Mouse (Mus musculus) gastrocnemius, postnatal 4 days (tissue): Measurements from ENCODE around the gene Ranbp6. TPM values are rescaled to one million over a fixed set of nuclear protein-coding genes. Genes with fewer than 3 reads are reported as not detected.

Source experiments
- DNase-seq, 2 experiments: peaks; one replicate each; pipeline ENCODE4 v3.0.0; 2021 to 2022; ENCODE audit warnings: low spot score in 2 of 2, mixed read lengths in 2 of 2
- total RNA-seq, 2 experiments: library from RNA; stranded (reverse); gene quantifications; 2 replicates each; pipeline ENCODE4 v1.2.3; 2021

The Ranbp6 gene
- total RNA-seq, 2 experiments from 2014 or later = 10.2 to 12.4 TPM

- no peak for DNase-seq
Measured at GRCm38 (mm10) chr19:29820966-29821365, 8.2 kb upstream of the Ranbp6 start.

GRCm38 (mm10) chr19:29810022-29810421, 2.8 kb downstream of the Ranbp6 start:
- DNase-seq = no peak

- peak; percentile 98 to 99 for DNase-seq
Measured at GRCm38 (mm10) chr19:29805917-29806785, 6.6 kb downstream of the Ranbp6 start, which contains the start of gene 9930021J03Rik. TSS of gene 9930021J03Rik (minus strand) at chr19:29805989.

- peak; percentile 55 to 71 for DNase-seq
Measured at GRCm38 (mm10) chr19:29805101-29805916, 7.5 kb downstream of the Ranbp6 start.

- no peak for DNase-seq
Measured at GRCm38 (mm10) chr19:29803946-29804345, 8.8 kb downstream of the Ranbp6 start.

GRCm38 (mm10) chr19:29797371-29797770, 15.4 kb downstream of the Ranbp6 start:
- DNase-seq = no peak

- DNase-seq = no peak
Measured at GRCm38 (mm10) chr19:29787997-29788396, 24.8 kb downstream of the Ranbp6 start.

- DNase-seq = no peak
Measured at GRCm38 (mm10) chr19:29782914-29783313, 29.9 kb downstream of the Ranbp6 start.

Other genes with a start within 250 kb of the Ranbp6 start
- 10 to 100 TPM; 11.5 to 13.0 TPM for gene Ermp1, start 164.6 kb downstream of the Ranbp6 start, total RNA-seq
- gene Mlana, start 115.2 kb downstream of the Ranbp6 start, total RNA-seq = under 1 TPM in 1 of 2 experiments, not detected in 1; 0.39 TPM
- 10 to 100 TPM; 19.2 to 22.3 TPM for gene 9930021J03Rik, start 7.0 kb downstream of the Ranbp6 start, total RNA-seq
- 10 to 100 TPM in 1 of 2 experiments, 1 to 10 TPM in 1; 5.2 to 12.2 TPM for gene Il33, start 112.1 kb upstream of the Ranbp6 start, total RNA-seq
- gene Trpd52l3, start 190.8 kb upstream of the Ranbp6 start, total RNA-seq = not detected
- gene Uhrf2, start 217.5 kb upstream of the Ranbp6 start, total RNA-seq = 10 to 100 TPM; 29.7 to 34.7 TPM